Mouse (Mus musculus) kidney, adult 2 months (tissue): ENCODE data around the gene Nr6a1.

Experiments
- CTCF ChIP-seq: fragments of 200-500 bp; conservative IDR thresholded peaks from 2 replicates; pipeline ENCODE4 v1.5.1; 2011; ENCODE audit warnings: low read depth, mild to moderate bottlenecking, control low read depth, low read length, moderate library complexity, mixed read lengths; ENCODE audit not compliant: insufficient read depth, insufficient read length
- POLR2A ChIP-seq: fragments of 200-500 bp; IDR thresholded peaks from one replicate; pipeline ENCODE4 v1.6.1; 2011; ENCODE audit warnings: low read depth, low read length, control low read depth

DNA sequence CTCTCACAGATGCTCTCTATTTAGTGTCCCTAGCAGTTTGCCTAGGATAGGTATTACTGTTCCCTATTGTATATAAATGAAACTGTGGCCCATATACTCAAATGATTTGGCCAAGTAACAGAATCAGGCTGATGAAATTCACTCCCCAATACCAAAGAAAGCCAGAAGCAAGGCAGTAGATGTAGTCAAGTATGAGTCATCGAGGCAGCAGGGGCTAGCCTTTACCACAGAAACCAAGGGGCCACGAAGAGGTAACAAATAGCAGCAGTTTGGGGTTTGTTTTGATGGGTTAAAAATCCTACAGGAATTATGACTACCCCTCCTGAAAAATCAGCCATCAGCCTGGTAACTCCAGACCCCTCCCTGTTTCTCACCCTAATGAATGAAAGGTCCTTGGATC, 147.5 kb downstream of the Nr6a1 start:
- TF ChIP-seq CTCF: no peak
- no peak for TF ChIP-seq POLR2A
